Mouse (Mus musculus) E14TG2a.4 (cell line): ENCODE measurements around the gene Tnfrsf26.
"Not testable (repeated sequence)": the region's sequence is repeated elsewhere in the genome, so short reads cannot be mapped to it uniquely, and the experiment has no call there.

Experiments
- H3K27me3 ChIP-seq: 2 replicates; pipeline ENCODE4 v1.6.1; 2014; ENCODE audit warnings: low read length, control low read depth; ENCODE audit not compliant: insufficient read depth
- H3K36me3 ChIP-seq: 2 replicates; pipeline ENCODE4 v1.6.1; 2014; ENCODE audit warnings: low read length, control low read depth; ENCODE audit not compliant: insufficient read depth
- H3K4me1 ChIP-seq: replicated peaks from 2 replicates; pipeline ENCODE4 v1.6.1; 2014; ENCODE audit warnings: low read depth, low read length, control low read depth
- H3K4me3 ChIP-seq: replicated peaks from 2 replicates; pipeline ENCODE4 v1.5.1; 2014; ENCODE audit warnings: mild to moderate bottlenecking, low read length
- H3K9me3 ChIP-seq: 2 replicates; pipeline ENCODE4 v1.6.1; 2014; ENCODE audit warnings: low read length, control low read depth
- CTCF ChIP-seq: conservative IDR thresholded peaks from 2 replicates; pipeline ENCODE4 v1.5.1; 2014; ENCODE audit warnings: low read length
- NANOG ChIP-seq: IDR thresholded peaks from 2 replicates; pipeline ENCODE4 v1.6.1; 2014; ENCODE audit warnings: borderline replicate concordance, low read length, mixed read lengths
- POU5F1 ChIP-seq: IDR thresholded peaks from 2 replicates; pipeline ENCODE4 v1.6.1; 2014; ENCODE audit warnings: low read length, borderline replicate concordance

Gene Tnfrsf26

DNA sequence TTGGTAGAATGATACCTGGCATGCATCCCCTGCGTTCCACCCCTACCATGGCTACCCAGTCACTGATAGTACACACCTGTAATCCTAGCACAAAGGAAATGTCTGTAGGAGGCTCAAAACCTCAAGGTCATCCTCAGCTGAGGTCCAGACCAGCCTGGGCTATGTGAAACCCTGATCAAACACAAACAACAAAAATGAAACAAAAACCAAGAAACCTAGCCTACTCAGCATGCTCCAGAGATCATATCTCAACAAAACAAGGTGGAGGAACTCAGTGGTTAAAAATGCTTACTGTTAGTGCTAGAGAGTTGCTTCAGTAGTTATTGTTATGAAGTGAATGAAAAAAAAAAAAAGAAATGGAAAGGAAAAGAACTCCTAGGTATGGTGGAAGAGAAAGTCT, at the start of gene Tnfrsf26:
Gene Tnfrsf26 (minus strand): TSS at position 183 of the 400 bp plus-strand sequence.
- H3K27me3 ChIP-seq, result peaks cover 3% of the 10 kb centered on the region; the same call in 1 of the 2 replicates
- no peak for TF ChIP-seq NANOG
- no peak for TF ChIP-seq POU5F1
- no peak for TF ChIP-seq CTCF
- no peaks in the 10 kb centered on the region for H3K4me1 ChIP-seq
- H3K4me3 ChIP-seq, result no peak within 1 kb of the TSS
- no peaks in the 10 kb centered on the region for H3K9me3 ChIP-seq
- H3K36me3 ChIP-seq, result no peaks in the 10 kb centered on the region

DNA sequence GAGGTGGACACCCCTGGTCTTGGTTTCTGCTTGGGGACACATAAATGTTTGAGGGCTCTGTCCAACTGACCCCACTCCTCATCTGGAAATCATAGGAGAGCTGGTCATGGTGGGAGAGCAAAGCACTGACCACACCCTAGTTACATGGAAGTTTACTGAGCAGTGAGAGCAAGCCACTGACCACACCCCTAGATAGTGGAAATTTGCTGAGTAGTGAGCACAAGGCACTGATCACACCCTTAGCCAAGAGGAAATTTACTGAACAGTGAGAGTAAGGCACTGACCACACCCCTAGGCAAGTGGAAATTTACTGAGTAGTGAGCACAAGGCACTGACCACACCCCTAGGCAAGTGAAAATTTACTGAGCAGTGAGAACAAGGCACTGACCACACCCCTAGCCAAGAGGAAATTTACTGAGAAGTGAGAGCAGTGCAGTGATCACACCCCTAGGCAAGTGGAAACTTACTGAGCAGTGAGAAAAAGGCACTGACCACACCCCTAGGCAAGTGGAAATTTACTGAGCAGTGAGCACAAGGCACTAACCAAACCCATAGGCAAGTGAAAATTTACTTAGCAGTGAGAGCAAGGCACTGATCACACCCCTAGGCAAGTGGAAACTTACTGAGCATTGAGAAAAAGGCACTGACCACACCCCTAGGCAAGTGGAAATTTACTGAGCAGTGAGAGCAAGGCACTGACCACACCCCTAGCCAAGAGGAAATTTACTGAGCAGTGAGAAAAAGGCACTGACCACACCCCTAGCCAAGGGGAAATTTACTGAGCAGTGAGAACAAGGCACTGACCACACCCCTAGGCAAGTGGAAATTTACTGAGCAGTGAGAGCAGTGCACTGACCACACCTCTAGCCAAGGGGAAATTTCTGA, 38.1 kb upstream of the Tnfrsf26 start:
- peak overlapping the region; percentile 7; the same call in 1 of the 2 replicates for H3K4me3 ChIP-seq
- peaks cover 24% of the 10 kb centered on the region for H3K4me1 ChIP-seq
- H3K36me3 ChIP-seq, result no peaks in the 10 kb centered on the region
- H3K27me3 ChIP-seq, result no peaks in the 10 kb centered on the region
- no peak for TF ChIP-seq CTCF
- no peak for TF ChIP-seq NANOG
- no peak for TF ChIP-seq POU5F1
- H3K9me3 ChIP-seq, result peaks cover 9% of the 10 kb centered on the region

DNA sequence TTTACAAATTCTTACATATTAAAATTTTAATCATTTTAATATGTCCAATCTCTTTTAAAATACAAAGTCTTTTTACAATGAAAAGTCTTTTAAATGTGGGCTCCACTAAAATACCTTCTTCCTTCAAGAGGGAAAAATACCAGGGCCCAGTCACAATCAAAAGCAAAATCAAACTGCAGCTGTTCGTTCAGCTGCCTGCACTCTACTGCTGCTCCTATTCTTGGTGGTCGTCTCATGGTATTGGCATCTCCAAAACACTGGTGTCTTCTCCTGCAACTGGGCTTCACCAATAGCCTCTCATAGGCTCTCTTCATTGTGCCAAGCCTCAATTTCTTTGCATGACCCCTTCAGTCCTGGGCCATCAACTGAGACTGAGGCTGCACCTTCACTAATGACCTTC, 34.9 kb upstream of the Tnfrsf26 start:
- H3K4me1 ChIP-seq, result peaks cover 43% of the 10 kb centered on the region
- no peak overlapping the region for H3K4me3 ChIP-seq
- peaks cover 9% of the 10 kb centered on the region for H3K9me3 ChIP-seq
- no peaks in the 10 kb centered on the region for H3K36me3 ChIP-seq
- no peaks in the 10 kb centered on the region for H3K27me3 ChIP-seq
- TF ChIP-seq CTCF (no peak), POU5F1 (no peak)

DNA sequence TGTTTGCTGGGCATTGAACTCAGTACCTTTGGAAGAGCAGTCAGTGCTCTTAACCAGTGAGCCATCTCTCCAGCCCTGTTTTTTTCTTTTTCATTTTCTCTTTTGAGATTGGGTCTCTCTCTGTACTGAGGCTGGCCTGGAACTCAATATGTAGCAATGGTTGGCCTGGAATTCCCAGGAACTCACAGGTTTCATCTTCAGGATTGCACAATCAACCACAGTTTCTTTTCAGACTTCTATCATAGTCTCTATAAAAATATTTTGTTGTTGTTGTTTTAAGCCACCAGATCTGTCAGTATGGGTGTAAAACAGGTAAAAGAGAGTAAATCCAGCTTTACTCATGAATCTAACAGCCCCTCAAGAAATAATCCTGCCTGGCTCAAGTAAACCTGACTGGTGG, 32.3 kb upstream of the Tnfrsf26 start:
- Histone ChIP-seq H3K36me3 (no peaks in the 10 kb centered on the region), H3K4me3 (no peak overlapping the region), H3K4me1 (peaks cover 28% of the 10 kb centered on the region), H3K9me3 (no peaks in the 10 kb centered on the region), H3K27me3 (no peaks in the 10 kb centered on the region)
- TF ChIP-seq POU5F1 (no peak), NANOG (no peak), CTCF (no peak)

DNA sequence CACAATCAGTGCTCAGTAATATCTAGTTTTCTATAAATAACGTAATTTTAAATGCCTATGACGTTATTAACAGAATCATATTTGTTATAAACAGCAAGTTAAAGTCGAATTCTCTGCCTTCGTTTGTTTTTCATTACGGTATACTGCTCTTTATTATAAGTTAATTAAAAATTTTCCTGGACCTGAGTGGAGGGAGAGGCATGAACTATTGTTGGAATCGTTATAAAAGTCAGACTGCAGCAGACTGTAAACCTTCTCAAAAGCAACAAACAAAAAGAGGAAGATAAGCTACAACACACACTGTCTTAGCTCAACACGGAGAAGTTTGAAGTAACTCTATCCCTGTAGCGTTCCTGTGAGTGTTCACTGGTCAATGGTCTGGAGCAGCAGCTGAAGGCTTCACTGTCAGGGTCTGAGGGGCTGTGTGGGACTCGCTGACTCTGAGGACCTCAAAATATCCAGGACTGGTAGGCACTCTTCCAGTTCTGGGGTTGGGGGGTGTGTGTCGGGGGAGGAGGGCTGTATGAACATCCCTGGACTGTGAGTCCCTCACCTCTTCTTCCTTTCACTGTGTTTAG, 21.3 kb upstream of the Tnfrsf26 start:
- not testable (repeated sequence) for H3K4me1 ChIP-seq

DNA sequence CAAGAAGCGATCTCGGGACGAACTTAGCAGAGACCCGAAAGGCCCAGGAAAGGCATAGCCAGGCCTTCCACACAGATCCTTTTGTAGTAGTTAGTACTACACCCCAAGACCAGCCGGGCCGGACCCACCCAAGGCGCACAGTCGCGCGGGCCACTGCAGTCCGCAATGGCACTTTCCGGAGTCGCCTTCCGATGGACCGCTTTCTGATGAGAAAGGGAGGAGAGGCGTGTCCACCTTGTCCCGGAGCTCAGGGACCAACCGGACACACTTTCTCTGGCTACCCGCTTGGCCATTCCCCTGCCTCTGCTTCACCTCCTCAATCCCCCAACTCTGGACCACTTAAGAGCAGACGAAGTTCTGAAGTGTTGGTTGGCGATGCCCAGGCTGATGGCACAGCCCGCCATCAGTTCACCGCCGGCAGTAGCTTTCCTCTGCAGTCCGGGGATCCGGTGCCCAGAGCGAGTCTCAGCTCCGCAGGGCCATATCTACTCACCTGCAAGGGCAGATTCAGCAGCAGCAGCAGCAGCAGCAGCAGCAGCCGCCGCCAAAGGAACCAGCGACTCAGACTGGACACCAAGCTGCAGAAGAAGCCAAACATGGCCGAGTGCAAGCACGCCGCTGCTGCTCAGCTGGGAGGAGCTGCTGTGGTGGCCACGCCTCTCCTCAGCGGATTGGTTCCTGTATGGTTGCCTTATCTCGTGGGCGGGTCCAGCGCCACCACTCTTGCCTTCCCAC, 20.7 kb upstream of the Tnfrsf26 start, which contains the start of gene Tnfrsf22:
Gene Tnfrsf22 (minus strand): TSS at position 628 of the 735 bp plus-strand sequence.
- Histone ChIP-seq H3K4me3 (peak within 1 kb of the TSS; percentile 92), H3K36me3 (peaks cover 13% of the 10 kb centered on the region), H3K4me1 (peaks cover 4% of the 10 kb centered on the region), H3K9me3 (peaks cover 3% of the 10 kb centered on the region; the same call in 1 of the 2 replicates), H3K27me3 (no peaks in the 10 kb centered on the region)
- TF ChIP-seq CTCF, result no peak
- no peak for TF ChIP-seq NANOG
- TF ChIP-seq POU5F1, result no peak

More for the DNA sequence above, 21.3 kb upstream of the Tnfrsf26 start:
- H3K36me3 ChIP-seq, H3K27me3 ChIP-seq, H3K9me3 ChIP-seq: not testable (repeated sequence)
- H3K4me3 ChIP-seq, result peak overlapping the region; percentile 92; the same call in 1 of the 2 replicates

DNA sequence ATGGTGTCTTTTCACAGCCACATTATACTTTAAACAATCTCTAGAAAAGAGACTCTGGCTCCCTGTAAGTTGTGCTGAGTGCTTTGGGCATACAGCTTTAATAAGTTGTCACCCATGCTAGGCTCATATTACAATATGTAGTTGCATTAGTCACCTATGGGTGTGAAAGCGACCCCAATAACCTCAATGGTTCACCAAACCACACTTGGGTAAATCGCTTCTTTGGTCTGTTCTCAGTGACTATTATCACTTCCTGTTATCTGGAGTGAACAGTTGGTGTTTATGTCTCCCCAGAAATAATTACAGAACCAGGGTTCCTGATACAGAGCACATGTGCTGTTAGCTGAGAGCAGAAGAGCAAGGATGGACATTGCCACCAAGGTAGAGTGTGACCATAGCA, 15.4 kb upstream of the Tnfrsf26 start:
- H3K4me3 ChIP-seq, H3K9me3 ChIP-seq, H3K27me3 ChIP-seq: not testable (repeated sequence)
- H3K36me3 ChIP-seq, result peaks cover 51% of the 10 kb centered on the region
- peaks cover 11% of the 10 kb centered on the region for H3K4me1 ChIP-seq

DNA sequence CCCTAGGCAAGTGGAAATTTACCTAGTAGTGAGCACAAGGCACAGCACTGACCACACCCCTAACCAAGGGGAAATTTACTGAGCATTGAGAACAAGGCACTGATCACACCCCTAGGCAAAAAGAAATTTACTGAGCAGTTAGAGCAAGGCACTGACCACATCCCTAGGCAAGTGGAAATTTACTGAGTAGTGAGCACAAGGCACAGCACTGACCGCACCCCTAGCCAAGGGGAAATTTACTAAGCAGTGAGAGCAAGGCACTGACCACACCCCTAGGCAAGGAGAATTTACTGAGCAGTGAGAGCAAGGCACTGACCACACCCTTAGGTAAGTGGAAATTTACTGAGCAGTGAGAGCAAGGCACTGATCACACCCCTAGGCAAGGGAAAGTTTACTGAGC, 8.2 kb upstream of the Tnfrsf26 start:
- H3K9me3 ChIP-seq, result no peaks in the 10 kb centered on the region
- H3K4me3 ChIP-seq, result no peak overlapping the region
- peaks cover 16% of the 10 kb centered on the region for H3K4me1 ChIP-seq
- peaks cover 37% of the 10 kb centered on the region for H3K36me3 ChIP-seq
- H3K27me3 ChIP-seq, result no peaks in the 10 kb centered on the region; the same call in 1 of the 2 replicates
- TF ChIP-seq POU5F1 (no peak), CTCF (no peak), NANOG (no peak)
